Mouse (Mus musculus) C2C12 (cell line): ENCODE data around the gene Morf4l1.

ENCODE experiments used
- CTCF ChIP-seq: IDR thresholded peaks from one replicate; pipeline ENCODE4 v1.5.1; 2011; ENCODE audit not compliant: control insufficient read depth, insufficient read depth, insufficient read length
- FOSL1 ChIP-seq: IDR thresholded peaks from one replicate; pipeline ENCODE4 v1.8.0; 2011; ENCODE audit warnings: mild to moderate bottlenecking, low read length; ENCODE audit not compliant: poor library complexity, insufficient read depth, severe bottlenecking
- MAX ChIP-seq: IDR thresholded peaks from one replicate; pipeline ENCODE4 v1.6.1; 2011; ENCODE audit warnings: mild to moderate bottlenecking, control low read depth
- MYOD1 ChIP-seq: IDR thresholded peaks from one replicate; pipeline ENCODE4 v1.6.1; 2011; ENCODE audit warnings: low read depth; ENCODE audit not compliant: control insufficient read depth, insufficient read length
- MYOG ChIP-seq: IDR thresholded peaks from one replicate; pipeline ENCODE4 v1.6.1; 2011; ENCODE audit not compliant: control insufficient read depth, insufficient read length; ENCODE audit errors: extremely low read depth
- USF1 ChIP-seq: IDR thresholded peaks from one replicate; pipeline ENCODE4 v1.6.1; 2011; ENCODE audit warnings: low read depth, mild to moderate bottlenecking, control low read depth, moderate library complexity

DNA sequence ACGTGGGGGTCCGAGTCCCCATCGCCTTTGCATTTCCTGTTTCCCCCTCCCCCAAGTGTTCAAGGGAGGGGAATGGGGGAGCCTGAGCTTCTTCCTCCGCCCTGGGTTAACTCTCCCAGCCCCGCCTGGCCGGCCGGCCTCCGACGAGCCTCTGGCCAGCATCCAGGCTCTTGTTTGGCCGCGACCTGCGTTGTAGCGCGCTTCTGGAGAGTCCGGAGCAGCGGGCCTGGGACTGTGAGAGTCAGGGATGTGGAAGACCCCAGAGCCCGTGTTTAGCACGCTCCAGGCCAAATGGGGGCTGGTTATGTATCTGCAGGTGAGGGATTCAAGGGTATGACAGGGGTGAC is 49.1 kb upstream of the Morf4l1 start:
- TF ChIP-seq CTCF, result no peak
- no peak for TF ChIP-seq FOSL1
- no peak for TF ChIP-seq USF1
- TF ChIP-seq MYOD1, result no peak
- no peak for TF ChIP-seq MAX
- TF ChIP-seq MYOG, result no peak
